Mouse (Mus musculus) lung, postnatal 0 days (tissue): ENCODE measurements around the gene Flg2.

Experiments
- CTCF ChIP-seq: IDR thresholded peaks from 2 replicates; pipeline ENCODE4 v1.5.1; 2016; ENCODE audit warnings: antibody characterized with exemption, mild to moderate bottlenecking
- EP300 ChIP-seq: IDR thresholded peaks from 2 replicates; pipeline ENCODE4 v1.6.1; 2016; ENCODE audit warnings: antibody characterized with exemption, mild to moderate bottlenecking, control low read depth

DNA sequence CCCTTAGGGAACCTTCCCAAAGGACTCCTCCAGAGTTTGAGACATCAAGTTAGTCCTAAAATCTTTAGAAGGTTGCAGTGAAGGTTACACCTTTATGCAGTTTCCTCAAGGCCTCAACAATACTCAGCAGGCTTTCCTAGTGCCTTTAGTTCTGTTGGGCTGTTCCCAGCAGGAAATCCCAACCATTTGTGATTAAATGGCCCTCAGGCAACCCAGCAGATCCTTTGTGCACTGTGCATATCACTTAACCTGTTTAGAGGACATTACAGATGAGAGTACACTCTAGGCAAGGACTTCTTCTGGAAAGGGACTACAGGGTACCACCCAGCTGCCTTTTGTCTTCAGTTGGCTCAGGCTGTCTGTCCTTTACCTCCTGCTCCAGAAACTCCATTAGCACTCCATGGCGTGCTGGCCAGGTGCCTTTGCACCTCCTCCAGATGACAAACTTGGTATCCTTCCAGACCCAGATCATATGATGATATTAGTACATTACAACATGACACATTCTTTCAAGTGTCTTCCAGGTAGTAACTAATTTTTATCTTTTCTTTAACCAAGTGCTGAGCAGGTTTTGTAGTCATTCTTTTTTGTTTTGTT is 34.0 kb upstream of the Flg2 start:
- TF ChIP-seq CTCF: no peak
- no peak for TF ChIP-seq EP300
